Mouse (Mus musculus): ENCODE measurements at regions not wholly inside any gene's neighbourhood (a gene's known extent, or its start where the extent isn't known, plus 50 kb on each side); places are given as distances from the start of the nearest gene placed in this dataset.

DNA sequence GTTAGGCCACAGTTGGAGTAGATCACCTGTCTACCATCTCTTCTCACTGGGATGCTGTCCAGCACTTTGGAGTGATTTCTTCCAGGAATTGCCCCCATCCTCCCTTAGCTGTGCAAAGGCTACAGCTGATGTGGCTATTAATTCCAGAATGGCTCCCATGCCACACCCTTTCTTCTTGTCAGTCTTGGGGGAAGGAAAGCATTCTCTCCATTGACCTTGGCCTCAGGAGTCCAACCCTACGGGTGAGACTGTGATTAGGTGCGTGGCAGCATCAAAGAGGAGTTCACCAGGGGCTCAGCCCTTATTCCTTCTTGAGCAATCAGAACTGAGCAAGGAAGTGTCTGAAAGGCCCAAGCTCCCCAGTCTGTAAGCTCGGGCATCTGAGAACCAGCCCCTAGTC, 71.7 kb upstream of the Fstl4 start:
- H3K36me3 ChIP-seq (ENCODE audit: control insufficient read depth, insufficient read depth, low read length) = no peaks in the 10 kb centered on the region
- no peaks in the 10 kb centered on the region for H3K4me1 ChIP-seq (ENCODE audit: control insufficient read depth, insufficient read depth, low read length)
- H3K4me3 ChIP-seq (ENCODE audit: low read depth, low read length) = no peak overlapping the region
- no peaks in the 10 kb centered on the region for H3K9me3 ChIP-seq (replicated peaks; ENCODE audit: control insufficient read depth, low read length, poor library complexity, severe bottlenecking)
- WGBS = 73% methylated on average over 3 of the region's 3 CpGs
- ATAC-seq = no peak
- H3K4me2 ChIP-seq (ENCODE audit: low read length) = no peak overlapping the region
- H3K27ac ChIP-seq (ENCODE audit: low read length) = no peak overlapping the region
- H3K27me3 ChIP-seq (ENCODE audit: control insufficient read depth, insufficient read depth, low read depth, low read length) = no peaks in the 10 kb centered on the region
- no peak overlapping the region for H3K9ac ChIP-seq (ENCODE audit: low read depth, low read length)

DNA sequence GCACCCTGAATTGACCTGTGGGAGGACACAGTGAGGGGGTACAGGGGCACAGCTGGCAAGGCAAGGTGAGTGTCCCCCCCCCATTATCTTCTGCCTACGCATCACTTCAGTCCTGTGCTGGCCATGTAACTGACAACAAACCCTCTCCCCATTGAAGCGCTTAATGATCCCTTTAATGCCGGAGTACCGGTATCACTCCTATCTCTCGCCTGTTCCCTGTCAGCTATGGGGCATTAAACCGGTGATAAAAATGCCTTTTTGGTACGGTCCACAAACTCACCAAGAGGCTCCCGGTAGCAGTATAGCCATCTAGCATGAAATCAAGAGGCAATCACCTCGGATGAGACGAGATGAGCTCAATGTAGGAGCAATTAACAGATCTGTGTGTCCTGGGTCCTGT, 62.8 kb upstream of the Fstl4 start:
- no peak for ATAC-seq
- no peaks in the 10 kb centered on the region for H3K9me3 ChIP-seq (replicated peaks; ENCODE audit: control insufficient read depth, low read length, poor library complexity, severe bottlenecking)
- H3K27ac ChIP-seq (ENCODE audit: low read length) = no peak overlapping the region
- H3K36me3 ChIP-seq (ENCODE audit: control insufficient read depth, insufficient read depth, low read length) = no peaks in the 10 kb centered on the region
- no peaks in the 10 kb centered on the region for H3K27me3 ChIP-seq (ENCODE audit: control insufficient read depth, insufficient read depth, low read depth, low read length)
- no peaks in the 10 kb centered on the region for H3K4me1 ChIP-seq (ENCODE audit: control insufficient read depth, insufficient read depth, low read length)
- H3K4me2 ChIP-seq (ENCODE audit: low read length) = no peak overlapping the region
- no peak overlapping the region for H3K4me3 ChIP-seq (ENCODE audit: low read depth, low read length)
- 88% methylated on average over 10 of the region's 10 CpGs for WGBS
- H3K9ac ChIP-seq (ENCODE audit: low read depth, low read length) = no peak overlapping the region

DNA sequence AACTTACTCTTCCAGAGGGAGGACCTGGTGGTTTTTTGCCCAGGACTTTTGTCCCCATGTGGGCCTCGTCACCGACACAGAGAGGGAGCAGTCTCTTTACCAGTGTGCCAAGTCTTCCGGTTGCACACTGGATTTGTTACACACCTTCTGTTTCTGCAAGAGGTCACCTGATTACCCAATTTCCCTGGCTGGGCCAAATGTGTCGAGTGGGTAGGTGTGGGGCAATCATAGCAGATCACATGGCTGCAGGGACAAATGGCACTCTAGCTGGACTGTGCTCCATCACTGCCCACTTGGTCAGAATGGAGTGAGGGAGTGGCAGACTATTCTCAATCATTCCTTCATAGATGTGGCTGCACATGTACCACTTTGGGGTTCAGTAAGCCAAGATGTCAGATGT, 61.0 kb upstream of the Fstl4 start:
- H3K27me3 ChIP-seq (ENCODE audit: control insufficient read depth, insufficient read depth, low read depth, low read length) = no peaks in the 10 kb centered on the region
- H3K9ac ChIP-seq (ENCODE audit: low read depth, low read length) = no peak overlapping the region
- H3K4me1 ChIP-seq (ENCODE audit: control insufficient read depth, insufficient read depth, low read length) = no peaks in the 10 kb centered on the region
- H3K27ac ChIP-seq (ENCODE audit: low read length) = no peak overlapping the region
- no peaks in the 10 kb centered on the region for H3K36me3 ChIP-seq (ENCODE audit: control insufficient read depth, insufficient read depth, low read length)
- H3K4me2 ChIP-seq (ENCODE audit: low read length) = no peak overlapping the region
- ATAC-seq = no peak
- H3K4me3 ChIP-seq (ENCODE audit: low read depth, low read length) = no peak overlapping the region
- WGBS = 92% methylated on average over 4 of the region's 4 CpGs
- no peaks in the 10 kb centered on the region for H3K9me3 ChIP-seq (replicated peaks; ENCODE audit: control insufficient read depth, low read length, poor library complexity, severe bottlenecking)
